Mouse (Mus musculus) adrenal gland, postnatal 25 days (tissue): Measurements from ENCODE around the gene Brat1. TPM values are rescaled to one million over a fixed set of nuclear protein-coding genes. Genes with fewer than 3 reads are reported as not detected.

Source experiments
- DNase-seq: peaks from one replicate; pipeline ENCODE4 v3.0.0; 2021; ENCODE audit warnings: mixed read lengths
- total RNA-seq: library from RNA; stranded (reverse); gene quantifications from 2 replicates; pipeline ENCODE4 v1.2.3, GENCODE M21; 2021

Gene Brat1
- total RNA-seq, 1 experiment from 2014 or later, result 29.4 TPM

DNA sequence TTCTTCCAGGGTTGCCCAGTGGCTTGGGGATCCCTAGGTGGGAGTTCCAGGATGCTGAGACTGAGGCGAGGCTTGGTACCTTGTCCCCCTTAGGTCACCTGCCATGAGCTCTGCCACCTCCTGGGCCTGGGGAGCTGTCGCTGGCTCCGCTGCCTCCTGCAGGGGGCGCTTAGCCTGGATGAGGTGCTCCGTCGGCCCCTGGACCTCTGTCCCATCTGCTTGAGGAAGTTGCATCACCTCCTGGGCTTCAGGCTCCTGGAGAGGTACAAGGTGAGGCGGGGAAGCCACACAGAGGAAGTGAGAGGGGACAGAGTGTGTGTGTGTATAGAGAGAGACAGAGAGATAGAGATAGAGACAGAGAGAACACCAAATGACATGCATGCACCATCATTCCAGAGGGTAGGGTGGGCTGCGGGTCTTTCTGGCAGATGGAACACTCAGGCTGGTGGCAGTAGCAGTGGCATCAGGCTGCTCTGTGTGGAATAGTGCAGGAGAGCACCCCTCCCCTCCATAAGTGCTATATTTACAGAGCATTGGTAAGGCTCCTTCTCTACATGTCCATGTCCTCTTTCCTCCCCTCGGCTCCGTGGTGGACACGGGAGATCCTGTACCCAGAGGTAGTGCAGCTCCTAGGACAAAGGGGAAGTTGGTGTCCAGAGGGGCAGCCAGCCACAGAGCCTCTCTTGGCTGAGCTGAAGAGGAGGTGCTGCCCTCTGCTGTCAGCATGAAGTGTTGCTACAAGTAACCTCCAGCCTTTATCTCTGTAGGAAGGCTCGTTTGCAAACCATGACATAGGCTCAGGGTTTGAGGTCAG lies 44.5 kb downstream of the Brat1 start:
- DNase-seq, result peak; percentile 73

DNA sequence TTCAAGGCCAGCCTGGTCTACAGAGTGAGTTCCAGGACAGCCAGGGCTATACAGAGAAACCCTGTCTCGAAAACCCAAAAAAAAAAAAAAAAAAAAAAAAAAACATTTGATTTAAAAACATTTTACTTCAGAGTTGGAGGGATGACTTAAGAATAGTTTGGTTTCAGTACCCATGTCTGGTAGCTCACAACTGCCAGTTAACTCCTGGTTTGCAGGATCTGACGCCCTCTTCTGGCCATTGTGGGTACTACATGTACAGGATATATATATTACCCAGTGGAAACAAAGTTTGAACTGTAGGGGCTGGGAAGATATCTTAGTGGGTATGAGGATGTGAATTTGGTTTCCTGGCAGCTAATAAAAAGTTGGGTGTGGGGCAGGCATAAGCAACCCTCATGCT lies 46.1 kb downstream of the Brat1 start:
- no peak for DNase-seq

DNA sequence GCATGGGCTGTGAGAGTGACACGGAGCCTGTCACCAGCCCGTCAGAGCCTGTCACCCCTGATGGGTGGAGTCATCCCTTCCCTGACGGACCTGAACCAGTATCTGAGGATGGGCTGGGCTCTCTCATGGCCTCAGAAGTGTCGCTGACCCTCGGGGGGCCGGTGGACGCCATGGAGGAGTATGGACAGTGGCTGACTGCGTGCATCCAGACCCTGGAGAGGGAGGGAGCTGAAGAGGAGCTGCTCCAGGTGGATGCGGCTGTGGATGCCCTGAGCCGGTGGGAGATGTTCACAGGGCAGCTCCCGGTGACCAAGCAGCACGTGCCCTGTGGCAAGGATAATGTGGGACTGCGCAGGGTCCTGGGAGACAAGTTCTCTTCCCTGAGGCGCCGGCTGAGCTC lies 47.2 kb downstream of the Brat1 start:
- DNase-seq, result no peak

DNA sequence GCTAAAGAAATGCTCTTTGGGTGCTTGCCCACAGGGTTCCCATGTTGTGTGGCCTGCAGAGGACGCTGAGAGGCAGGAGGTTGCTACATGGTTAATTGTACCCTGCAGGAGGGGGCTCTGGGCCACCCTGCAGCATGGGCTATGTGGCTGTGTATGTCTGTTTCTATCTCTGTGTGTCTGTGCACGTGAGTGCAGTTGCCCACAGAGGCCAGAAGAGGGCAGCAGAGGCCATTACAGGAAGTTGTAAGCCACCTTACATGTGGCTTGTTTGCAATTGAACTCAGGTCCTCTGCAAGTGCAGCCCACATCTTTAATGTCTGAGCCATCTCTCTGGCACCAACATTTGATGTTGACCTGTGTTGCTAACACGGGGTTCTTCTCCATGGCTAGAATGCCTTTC lies 47.8 kb downstream of the Brat1 start:
- DNase-seq, result no peak

DNA sequence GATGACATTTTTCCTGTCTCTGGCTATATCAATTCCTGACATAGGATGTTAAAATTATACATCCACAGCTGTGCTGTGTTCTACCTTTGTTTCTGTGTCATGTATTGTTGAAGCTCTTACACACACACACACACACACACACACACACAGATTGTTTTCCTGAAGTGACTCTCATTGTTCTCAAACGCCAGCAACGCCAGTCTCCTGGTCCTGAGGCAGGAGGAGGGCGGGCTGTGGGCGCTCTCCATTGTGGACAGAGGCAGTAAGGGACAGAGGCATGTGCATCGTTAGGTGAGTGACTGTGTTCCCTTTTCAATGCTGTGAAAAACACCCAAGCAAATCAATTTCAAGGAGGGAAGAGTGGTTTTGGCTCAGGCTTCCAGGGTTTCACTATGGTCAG lies 48.4 kb downstream of the Brat1 start:
- no peak for DNase-seq

DNA sequence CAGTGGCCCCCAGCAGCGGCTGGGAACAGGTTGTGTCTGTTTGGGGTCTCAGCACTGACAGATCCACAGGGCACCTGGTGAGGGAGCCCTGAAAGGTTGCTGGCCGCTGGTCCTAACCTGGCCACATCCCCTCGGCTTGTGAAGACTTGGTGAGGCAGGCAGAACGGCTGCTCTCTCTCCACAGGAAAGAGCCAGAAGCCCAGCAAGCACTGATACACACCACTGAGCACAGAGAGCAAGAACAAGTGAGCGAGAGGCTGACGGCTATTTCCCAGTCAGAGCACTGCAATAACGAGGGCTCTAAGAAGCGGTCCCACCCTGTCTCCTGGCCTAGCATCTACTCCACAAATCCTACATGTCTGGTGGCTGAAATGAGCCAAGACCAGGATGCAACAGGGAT lies 54.1 kb downstream of the Brat1 start:
- no peak for DNase-seq

DNA sequence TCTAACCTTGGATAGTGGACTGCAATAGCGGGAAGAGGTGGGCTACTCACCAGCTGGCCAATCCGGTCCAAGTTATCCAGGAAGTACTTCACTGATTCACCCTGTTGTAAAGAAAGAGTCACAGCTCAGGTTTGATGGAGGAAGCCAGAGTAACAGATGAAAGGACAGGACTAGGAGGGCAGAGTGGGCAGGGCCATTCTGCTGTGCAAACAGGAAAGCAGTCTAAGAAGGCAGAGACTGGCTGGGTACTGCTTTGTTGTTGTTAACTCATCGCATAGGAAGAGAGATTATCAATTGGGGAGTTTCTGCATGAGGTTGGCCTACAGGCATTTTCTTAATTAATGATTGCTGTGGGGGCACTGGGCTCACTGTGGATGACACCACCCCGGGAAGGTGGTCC lies 57.7 kb downstream of the Brat1 start:
- no peak for DNase-seq

DNA sequence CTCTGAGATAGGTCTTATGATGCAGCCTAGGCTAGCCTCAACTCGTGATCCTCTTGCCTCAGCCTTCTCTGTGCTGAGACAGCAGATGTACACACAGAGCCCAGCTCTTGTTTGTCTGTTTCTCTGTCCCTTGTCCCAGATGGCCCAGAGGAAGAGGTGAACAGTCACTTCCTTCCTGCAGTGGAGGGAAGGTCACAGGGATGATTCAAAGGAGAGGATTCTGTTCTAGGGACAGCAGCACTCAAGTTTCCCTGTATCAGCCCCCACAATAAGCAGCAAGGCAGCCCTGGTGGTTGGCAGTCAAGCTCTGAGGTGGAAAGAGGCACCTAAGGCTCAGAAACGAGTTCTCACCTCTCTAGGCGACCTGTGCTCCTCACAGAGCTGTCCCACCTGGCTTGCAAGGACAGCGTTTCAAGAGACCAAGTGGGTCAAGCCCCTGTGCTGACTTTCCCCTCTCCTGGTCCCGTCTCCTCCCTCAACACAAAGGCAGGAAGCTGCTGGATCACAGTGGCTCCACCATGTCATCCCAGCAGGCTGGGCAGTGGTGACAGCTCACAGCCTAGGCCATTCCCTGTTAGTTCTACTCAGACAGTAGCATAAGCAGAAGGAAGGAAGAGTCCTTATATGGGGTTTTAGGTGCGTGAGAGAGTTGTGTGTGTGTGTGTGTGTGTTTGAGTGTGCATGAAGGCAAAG lies 60.3 kb downstream of the Brat1 start:
- DNase-seq, result peak; percentile 19

DNA sequence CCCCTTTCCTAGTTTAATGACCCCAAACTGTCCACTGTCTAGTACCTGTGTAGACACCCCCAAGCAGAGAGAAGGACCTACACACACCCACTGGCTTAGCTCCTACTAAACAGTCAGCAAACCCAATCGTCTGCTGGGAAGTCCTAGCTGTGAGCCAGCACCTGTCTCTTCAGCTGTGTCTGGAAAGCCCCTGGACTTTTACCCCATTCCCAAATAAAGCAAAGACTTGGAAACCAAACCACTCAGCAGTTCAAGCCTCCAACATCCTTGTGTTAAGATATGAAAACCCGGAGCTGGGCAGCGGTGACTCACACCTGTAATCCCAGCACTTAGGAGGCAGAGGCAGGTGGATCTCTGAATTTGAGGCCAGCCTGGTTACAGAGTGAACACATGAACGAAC lies 61.8 kb downstream of the Brat1 start:
- no peak for DNase-seq

DNA sequence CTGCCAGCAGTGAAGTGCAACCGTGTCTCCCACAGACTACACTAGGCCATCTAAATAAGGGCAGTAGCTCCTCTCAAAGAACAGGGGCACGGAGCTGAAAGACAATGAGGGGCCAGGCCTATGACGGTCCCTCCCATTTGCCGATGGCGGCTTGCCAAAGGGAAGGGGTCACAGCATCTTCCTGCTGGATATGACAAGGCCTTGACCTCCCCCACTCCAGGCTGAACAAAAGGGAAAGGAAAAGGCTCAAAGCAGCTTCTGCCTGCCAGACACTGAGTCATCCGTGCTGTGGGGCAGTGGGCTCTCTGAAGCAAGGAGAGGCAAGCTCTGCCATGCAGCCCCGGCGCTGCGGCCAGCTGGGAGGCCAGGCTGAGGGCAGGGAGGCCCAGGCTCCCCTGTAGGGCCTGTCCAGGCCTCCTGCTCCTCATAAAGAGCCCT lies 62.9 kb downstream of the Brat1 start:
- DNase-seq, result peak; percentile 87

DNA sequence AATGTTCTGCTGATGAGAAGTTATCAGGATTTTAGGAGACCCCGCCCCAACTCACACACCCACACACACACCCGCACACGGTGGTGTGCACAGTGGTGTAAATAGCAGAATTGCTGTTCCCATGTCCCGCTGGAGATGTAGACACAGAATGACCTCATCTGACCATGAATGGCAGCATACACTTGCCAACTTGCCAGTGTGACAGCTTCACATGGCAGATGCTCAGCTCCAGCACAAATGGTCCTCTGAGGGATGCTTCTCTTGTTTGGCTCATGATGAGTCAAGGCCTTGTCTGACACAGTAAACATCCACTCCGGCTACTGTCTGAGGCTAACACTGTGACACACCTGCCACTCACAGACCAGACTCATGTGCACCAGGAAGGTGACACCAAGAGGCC lies 63.5 kb downstream of the Brat1 start:
- peak; percentile 23 for DNase-seq

Other genes with a start within 250 kb of the Brat1 start
- 9.5 and 11.3 TPM in 2 replicates for gene Chst12, start 199.5 kb upstream of the Brat1 start, total RNA-seq
- gene Grifin, start 139.9 kb upstream of the Brat1 start, total RNA-seq, result not detected in 2 replicates
- 9.6 and 16.8 TPM in 2 replicates for gene Lfng, start 97.7 kb upstream of the Brat1 start, total RNA-seq
- gene Ttyh3, start 56.0 kb upstream of the Brat1 start, total RNA-seq, result 121 and 195 TPM in 2 replicates
- 21.9 and 36.2 TPM in 2 replicates for gene Iqce, start 2.6 kb upstream of the Brat1 start, total RNA-seq
- 0.29 and 1.0 TPM in 2 replicates for gene Amz1, start 19.1 kb downstream of the Brat1 start, total RNA-seq
- 129 and 166 TPM in 2 replicates for gene Gna12, start 125.4 kb downstream of the Brat1 start, total RNA-seq